Mouse (Mus musculus): ENCODE results near the gene Cenpl. TPM values are rescaled to one million over a fixed set of nuclear protein-coding genes. Genes with fewer than 3 reads are reported as not detected.

Cenpl gene
- polyA plus RNA-seq, 1 experiment from 2014 or later, result 17.1 TPM

GRCm38 (mm10) chr1:161034435-161035280, 35.9 kb upstream of the Cenpl start, which contains the start of gene Zbtb37:
Zbtb37 (minus strand) TSS chr1:161034849.
- under 1% methylated on average over 65 of the region's 76 CpGs for whole genome bisulfite sequencing
- peak; percentile 92 for ATAC-seq
- Histone ChIP-seq H3K9ac (replicated peaks; ENCODE audit: low read depth, low read length) (peak within 1 kb of the TSS; percentile 91), H3K27ac (ENCODE audit: low read length) (peak within 1 kb of the TSS; percentile 94), H3K36me3 (ENCODE audit: control insufficient read depth, insufficient read depth) (peaks cover 29% of the 10 kb centered on the region), H3K27me3 (replicated peaks; ENCODE audit: control insufficient read depth, insufficient read depth, low read length) (no peaks in the 10 kb centered on the region), H3K4me2 (ENCODE audit: low read length) (peak within 1 kb of the TSS; percentile 95), H3K9me3 (ENCODE audit: control insufficient read depth, low read length) (no peaks in the 10 kb centered on the region), H3K4me1 (replicated peaks; ENCODE audit: control insufficient read depth, insufficient read depth, low read length) (peaks cover 25% of the 10 kb centered on the region), H3K4me3 (replicated peaks; ENCODE audit: low read length) (peak within 1 kb of the TSS; percentile 86)

GRCm38 (mm10) chr1:161035281-161035785, 35.2 kb upstream of the Cenpl start:
- no peaks in the 10 kb centered on the region for H3K27me3 ChIP-seq (replicated peaks; ENCODE audit: control insufficient read depth, insufficient read depth, low read length)
- under 1% methylated on average over 14 of the region's 14 CpGs for WGBS
- no peaks in the 10 kb centered on the region for H3K9me3 ChIP-seq (ENCODE audit: control insufficient read depth, low read length)
- H3K27ac ChIP-seq (ENCODE audit: low read length), result peak overlapping the region; percentile 94
- H3K4me1 ChIP-seq (replicated peaks; ENCODE audit: control insufficient read depth, insufficient read depth, low read length), result peaks cover 25% of the 10 kb centered on the region
- peaks cover 25% of the 10 kb centered on the region for H3K36me3 ChIP-seq (ENCODE audit: control insufficient read depth, insufficient read depth)
- peak; percentile 29 for ATAC-seq
- H3K4me2 ChIP-seq (ENCODE audit: low read length), result peak overlapping the region; percentile 95
- peak overlapping the region; percentile 91 for H3K9ac ChIP-seq (replicated peaks; ENCODE audit: low read depth, low read length)
- H3K4me3 ChIP-seq (replicated peaks; ENCODE audit: low read length), result peak overlapping the region; percentile 86

GRCm38 (mm10) chr1:161035786-161036404, 34.6 kb upstream of the Cenpl start:
- H3K4me2 ChIP-seq (ENCODE audit: low read length), result peak overlapping the region; percentile 95
- H3K36me3 ChIP-seq (ENCODE audit: control insufficient read depth, insufficient read depth), result peaks cover 24% of the 10 kb centered on the region
- H3K9ac ChIP-seq (replicated peaks; ENCODE audit: low read depth, low read length), result peak overlapping the region; percentile 91
- no peaks in the 10 kb centered on the region for H3K9me3 ChIP-seq (ENCODE audit: control insufficient read depth, low read length)
- WGBS, result 0% methylated on average over 6 of the region's 6 CpGs
- H3K27ac ChIP-seq (ENCODE audit: low read length), result peak overlapping the region; percentile 94
- H3K27me3 ChIP-seq (replicated peaks; ENCODE audit: control insufficient read depth, insufficient read depth, low read length), result no peaks in the 10 kb centered on the region
- peak overlapping the region; percentile 86 for H3K4me3 ChIP-seq (replicated peaks; ENCODE audit: low read length)
- ATAC-seq, result no peak
- peaks cover 25% of the 10 kb centered on the region for H3K4me1 ChIP-seq (replicated peaks; ENCODE audit: control insufficient read depth, insufficient read depth, low read length)

- Histone ChIP-seq H3K4me1 (replicated peaks; ENCODE audit: control insufficient read depth, insufficient read depth, low read length) (peaks cover 24% of the 10 kb centered on the region), H3K4me3 (replicated peaks; ENCODE audit: low read length) (peak overlapping the region; percentile 86), H3K36me3 (ENCODE audit: control insufficient read depth, insufficient read depth) (peaks cover 22% of the 10 kb centered on the region), H3K9me3 (ENCODE audit: control insufficient read depth, low read length) (no peaks in the 10 kb centered on the region), H3K4me2 (ENCODE audit: low read length) (peak overlapping the region; percentile 95), H3K9ac (replicated peaks; ENCODE audit: low read depth, low read length) (peak overlapping the region; percentile 91), H3K27me3 (replicated peaks; ENCODE audit: control insufficient read depth, insufficient read depth, low read length) (no peaks in the 10 kb centered on the region), H3K27ac (ENCODE audit: low read length) (peak overlapping the region; percentile 94)
- WGBS, result 0% methylated on average over 5 of the region's 5 CpGs
- ATAC-seq, result no peak
These were observed 34.1 kb upstream of the Cenpl start for GRCm38 (mm10) chr1:161036411-161036841.

- ATAC-seq, result no peak
These were observed 33.5 kb upstream of the Cenpl start for GRCm38 (mm10) chr1:161037026-161037425.

GRCm38 (mm10) chr1:161037599-161037998, 32.9 kb upstream of the Cenpl start:
- no peak for ATAC-seq
- Histone ChIP-seq H3K27ac (ENCODE audit: low read length) (no peak overlapping the region), H3K4me2 (ENCODE audit: low read length) (peak overlapping the region; percentile 47), H3K36me3 (ENCODE audit: control insufficient read depth, insufficient read depth) (peaks cover 17% of the 10 kb centered on the region), H3K9me3 (ENCODE audit: control insufficient read depth, low read length) (no peaks in the 10 kb centered on the region), H3K9ac (replicated peaks; ENCODE audit: low read depth, low read length) (peak overlapping the region; percentile 14; the same call in 1 of the 2 replicates), H3K4me1 (replicated peaks; ENCODE audit: control insufficient read depth, insufficient read depth, low read length) (peaks cover 23% of the 10 kb centered on the region), H3K27me3 (replicated peaks; ENCODE audit: control insufficient read depth, insufficient read depth, low read length) (no peaks in the 10 kb centered on the region), H3K4me3 (replicated peaks; ENCODE audit: low read length) (peak overlapping the region; percentile 6)
- WGBS, result 30% methylated on average over 3 of the region's 3 CpGs

More at GRCm38 (mm10) chr1:161037026-161037425, 33.5 kb upstream of the Cenpl start:
- Histone ChIP-seq H3K9ac (replicated peaks; ENCODE audit: low read depth, low read length) (peak overlapping the region; percentile 91), H3K4me2 (ENCODE audit: low read length) (peak overlapping the region; percentile 95), H3K27ac (ENCODE audit: low read length) (no peak overlapping the region), H3K9me3 (ENCODE audit: control insufficient read depth, low read length) (no peaks in the 10 kb centered on the region), H3K4me1 (replicated peaks; ENCODE audit: control insufficient read depth, insufficient read depth, low read length) (peaks cover 23% of the 10 kb centered on the region), H3K4me3 (replicated peaks; ENCODE audit: low read length) (peak overlapping the region; percentile 86), H3K27me3 (replicated peaks; ENCODE audit: control insufficient read depth, insufficient read depth, low read length) (no peaks in the 10 kb centered on the region), H3K36me3 (ENCODE audit: control insufficient read depth, insufficient read depth) (peaks cover 20% of the 10 kb centered on the region)
- 4% methylated on average over 1 of the region's 1 CpGs for WGBS

GRCm38 (mm10) chr1:161038004-161038403, 32.5 kb upstream of the Cenpl start:
- H3K27me3 ChIP-seq (replicated peaks; ENCODE audit: control insufficient read depth, insufficient read depth, low read length), result no peaks in the 10 kb centered on the region
- no peak overlapping the region for H3K4me3 ChIP-seq (replicated peaks; ENCODE audit: low read length)
- H3K9me3 ChIP-seq (ENCODE audit: control insufficient read depth, low read length), result no peaks in the 10 kb centered on the region
- peaks cover 17% of the 10 kb centered on the region for H3K36me3 ChIP-seq (ENCODE audit: control insufficient read depth, insufficient read depth)
- no peak for ATAC-seq
- no peak overlapping the region for H3K27ac ChIP-seq (ENCODE audit: low read length)
- WGBS, result 34% methylated on average over 3 of the region's 3 CpGs
- H3K4me1 ChIP-seq (replicated peaks; ENCODE audit: control insufficient read depth, insufficient read depth, low read length), result peaks cover 23% of the 10 kb centered on the region
- H3K4me2 ChIP-seq (ENCODE audit: low read length), result peak overlapping the region; percentile 37
- H3K9ac ChIP-seq (replicated peaks; ENCODE audit: low read depth, low read length), result no peak overlapping the region

- no peaks in the 10 kb centered on the region for H3K27me3 ChIP-seq (replicated peaks; ENCODE audit: control insufficient read depth, insufficient read depth, low read length)
- no peak overlapping the region for H3K4me2 ChIP-seq (ENCODE audit: low read length)
- WGBS, result 4% methylated on average over 3 of the region's 3 CpGs
- H3K4me3 ChIP-seq (replicated peaks; ENCODE audit: low read length), result no peak overlapping the region
- H3K9ac ChIP-seq (replicated peaks; ENCODE audit: low read depth, low read length), result no peak overlapping the region
- H3K36me3 ChIP-seq (ENCODE audit: control insufficient read depth, insufficient read depth), result peaks cover 17% of the 10 kb centered on the region
- peaks cover 13% of the 10 kb centered on the region for H3K4me1 ChIP-seq (replicated peaks; ENCODE audit: control insufficient read depth, insufficient read depth, low read length)
- H3K27ac ChIP-seq (ENCODE audit: low read length), result no peak overlapping the region; the same call in 1 of the 2 replicates
- no peaks in the 10 kb centered on the region for H3K9me3 ChIP-seq (ENCODE audit: control insufficient read depth, low read length)
- no peak for ATAC-seq
These were observed 31.4 kb upstream of the Cenpl start for GRCm38 (mm10) chr1:161038968-161039721.
